Mouse (Mus musculus) olfactory bulb, adult 2 months (tissue): ENCODE measurements around the gene Cdr2l. TPM values are rescaled to one million over a fixed set of nuclear protein-coding genes. Genes with fewer than 3 reads are reported as not detected.

Source experiments
- H3K27ac ChIP-seq: fragments of 200-500 bp; 2 replicates; pipeline ENCODE4 v1.5.1; 2012; ENCODE audit warnings: low read depth, low read length; ENCODE audit not compliant: insufficient read depth
- H3K4me1 ChIP-seq: fragments of 200-500 bp; 2 replicates; pipeline ENCODE4 v1.6.1; 2012; ENCODE audit warnings: low read length; ENCODE audit not compliant: control insufficient read depth, insufficient read depth
- H3K4me3 ChIP-seq: fragments of 200-500 bp; 2 replicates; pipeline ENCODE4 v1.5.1; 2012; ENCODE audit warnings: mild to moderate bottlenecking, low read depth, low read length, moderate library complexity; ENCODE audit not compliant: insufficient read depth
- CTCF ChIP-seq: fragments of 200-500 bp; IDR thresholded peaks from 2 replicates; pipeline ENCODE4 v1.5.1; 2012; ENCODE audit warnings: low read depth, mild to moderate bottlenecking, low read length, moderate library complexity; ENCODE audit not compliant: insufficient read depth
- POLR2A ChIP-seq: fragments of 200-500 bp; IDR thresholded peaks from 2 replicates; pipeline ENCODE4 v1.6.1; 2012; ENCODE audit warnings: mild to moderate bottlenecking, low read depth, low read length, moderate library complexity; ENCODE audit not compliant: insufficient read depth
- WGBS: fragments of 180-500 bp; shearing (Covaris S2); methylation state at CpG from one replicate; pipeline ENCODE4 v1.1.7; 2018; 5-methylcytosine and 5-hydroxymethylcytosine counted together
- polyA plus RNA-seq: library from polyadenylated mRNA; stranded (reverse); fragments of >200 nt; gene quantifications from 2 replicates; pipeline ENCODE4 v1.2.4, GENCODE M21; 2012; ENCODE audit warnings: low replicate concordance; ENCODE audit not compliant: missing spikeins, insufficient read depth, insufficient read length

Cdr2l gene
- polyA plus RNA-seq, 1 experiment, result not detected

GRCm38 (mm10) chr11:115409556-115409955 lies 27.8 kb downstream of the Cdr2l start:
- no peak for TF ChIP-seq CTCF
- TF ChIP-seq POLR2A, result no peak
- Histone ChIP-seq H3K4me1 (peaks cover 11% of the 10 kb centered on the region), H3K27ac (no peak overlapping the region; the same call in 1 of the 2 replicates), H3K4me3 (no peak overlapping the region)
- WGBS, result 41% methylated on average over 7 of the region's 7 CpGs

- Histone ChIP-seq H3K4me1 (peaks cover 12% of the 10 kb centered on the region), H3K4me3 (peak within 1 kb of the TSS; percentile 90), H3K27ac (peak within 1 kb of the TSS; percentile 72)
- WGBS, result under 1% methylated on average over 56 of the region's 56 CpGs
- TF ChIP-seq POLR2A (peak; percentile 81), CTCF (no peak)
Measured at GRCm38 (mm10) chr11:115419531-115420237, 38.0 kb downstream of the Cdr2l start, which contains the start of the genes Atp5h and Kctd2. Atp5h (minus strand) TSS chr11:115419962. Kctd2 (plus strand) TSS chr11:115420128.

- H3K4me1 ChIP-seq, result peaks cover 12% of the 10 kb centered on the region
- H3K4me3 ChIP-seq, result peak overlapping the region; percentile 90
- no peak for TF ChIP-seq POLR2A
- TF ChIP-seq CTCF, result no peak
- 1% methylated on average over 45 of the region's 45 CpGs for WGBS
- H3K27ac ChIP-seq, result no peak overlapping the region; the same call in 1 of the 2 replicates
Measured at GRCm38 (mm10) chr11:115420336-115421190, 38.8 kb downstream of the Cdr2l start.

GRCm38 (mm10) chr11:115421328-115421727 lies 39.6 kb downstream of the Cdr2l start:
- H3K4me1 ChIP-seq, result peaks cover 12% of the 10 kb centered on the region
- no peak overlapping the region for H3K4me3 ChIP-seq
- H3K27ac ChIP-seq, result no peak overlapping the region
- 20% methylated on average over 1 of the region's 1 CpGs for WGBS
- TF ChIP-seq CTCF, result no peak
- TF ChIP-seq POLR2A, result no peak

GRCm38 (mm10) chr11:115421972-115422371 lies 40.3 kb downstream of the Cdr2l start:
- WGBS, result 89% methylated on average over 16 of the region's 16 CpGs

GRCm38 (mm10) chr11:115423091-115423490 lies 41.4 kb downstream of the Cdr2l start:
- TF ChIP-seq POLR2A (no peak), CTCF (no peak)
- H3K4me3 ChIP-seq, result no peak overlapping the region
- no peak overlapping the region for H3K27ac ChIP-seq
- WGBS, result 86% methylated on average over 3 of the region's 3 CpGs
- H3K4me1 ChIP-seq, result peaks cover 21% of the 10 kb centered on the region

More at GRCm38 (mm10) chr11:115421972-115422371, 40.3 kb downstream of the Cdr2l start:
- Histone ChIP-seq H3K4me1 (peaks cover 12% of the 10 kb centered on the region), H3K27ac (no peak overlapping the region), H3K4me3 (no peak overlapping the region)
- TF ChIP-seq CTCF (no peak), POLR2A (no peak)

GRCm38 (mm10) chr11:115424666-115425065 lies 43.0 kb downstream of the Cdr2l start:
- no peak overlapping the region for H3K27ac ChIP-seq
- 90% methylated on average over 7 of the region's 7 CpGs for WGBS

GRCm38 (mm10) chr11:115425671-115426070 lies 44.0 kb downstream of the Cdr2l start:
- 92% methylated on average over 6 of the region's 6 CpGs for WGBS
- Histone ChIP-seq H3K4me3 (no peak overlapping the region), H3K27ac (no peak overlapping the region), H3K4me1 (peaks cover 17% of the 10 kb centered on the region)
- TF ChIP-seq CTCF (no peak), POLR2A (no peak)

More at GRCm38 (mm10) chr11:115424666-115425065, 43.0 kb downstream of the Cdr2l start:
- peaks cover 18% of the 10 kb centered on the region for H3K4me1 ChIP-seq
- TF ChIP-seq CTCF (no peak), POLR2A (no peak)
- no peak overlapping the region for H3K4me3 ChIP-seq
